Mouse (Mus musculus): ENCODE results near the gene Mroh9. TPM values are rescaled to one million over a fixed set of nuclear protein-coding genes. Genes with fewer than 3 reads are reported as not detected.

Gene Mroh9
- total RNA-seq, 2 experiments from 2014 or later: not detected

GRCm38 (mm10) chr1:162984428-162984827 lies 101.0 kb downstream of the Mroh9 start, which contains the start of gene Fmo3:
Gene Fmo3 (minus strand): TSS chr1:162984528.
- no peak for ATAC-seq (replicated peaks; ENCODE audit: poor library complexity)

Other genes with a start within 250 kb of the Mroh9 start
- not detected in 2 replicates for gene Fmo1, start 219.1 kb downstream of the Mroh9 start, total RNA-seq (2015)
- not detected in 2 replicates for gene Fmo1, start 219.1 kb downstream of the Mroh9 start, total RNA-seq (2017)
- not detected in 2 replicates for gene Fmo2, start 186.9 kb downstream of the Mroh9 start, total RNA-seq (2015)
- gene Fmo2, start 186.9 kb downstream of the Mroh9 start, total RNA-seq (2017): not detected in 2 replicates
- not detected in 2 replicates for gene Fmo6, start 148.2 kb downstream of the Mroh9 start, total RNA-seq (2015)
- gene Fmo6, start 148.2 kb downstream of the Mroh9 start, total RNA-seq (2017): not detected in 2 replicates
- not detected in 2 replicates for gene Fmo3, start 101.1 kb downstream of the Mroh9 start, total RNA-seq (2015)
- gene Fmo3, start 101.1 kb downstream of the Mroh9 start, total RNA-seq (2017): not detected in 2 replicates
- not detected in 2 replicates for gene Prrx1, start 228.0 kb upstream of the Mroh9 start, total RNA-seq (2015)
- not detected in 2 replicates for gene Prrx1, start 228.0 kb upstream of the Mroh9 start, total RNA-seq (2017)